Mouse (Mus musculus) lung, embryonic 15.5 days (tissue): Measurements from ENCODE around the gene Olfr1463. TPM values are rescaled to one million over a fixed set of nuclear protein-coding genes. Genes with fewer than 3 reads are reported as not detected.

ENCODE experiments used
- ATAC-seq: fragments of 200-750 bp; cut with Nextera tagmentation; 2 replicates; pipeline ENCODE4 v1.8.0; 2017; ENCODE audit warnings: moderate number of reproducible peaks, borderline replicate concordance; ENCODE audit not compliant: low FRiP score, low TSS enrichment; ENCODE audit errors: extremely low read depth
- H3K27ac ChIP-seq: fragments of 300-500 bp; sonication (generic); 2 replicates; pipeline ENCODE4 v1.5.1; 2015; ENCODE audit warnings: moderate library complexity, mild to moderate bottlenecking, inconsistent platforms
- H3K27me3 ChIP-seq: fragments of 300-500 bp; sonication (generic); 2 replicates; pipeline ENCODE4 v1.6.1; 2015; ENCODE audit warnings: inconsistent platforms
- H3K36me3 ChIP-seq: fragments of 300-500 bp; sonication (generic); 2 replicates; pipeline ENCODE4 v1.6.1; 2015; ENCODE audit warnings: inconsistent platforms
- H3K4me1 ChIP-seq: fragments of 300-500 bp; sonication (generic); 2 replicates; pipeline ENCODE4 v1.6.1; 2015; ENCODE audit warnings: inconsistent platforms
- H3K4me2 ChIP-seq: fragments of 300-500 bp; sonication (generic); 2 replicates; pipeline ENCODE4 v1.6.1; 2015; ENCODE audit warnings: inconsistent platforms, mild to moderate bottlenecking, moderate library complexity
- H3K4me3 ChIP-seq: fragments of 300-500 bp; sonication (generic); 2 replicates; pipeline ENCODE4 v1.5.1; 2015; ENCODE audit warnings: mild to moderate bottlenecking, inconsistent platforms
- H3K9ac ChIP-seq: fragments of 300-500 bp; sonication (generic); 2 replicates; pipeline ENCODE4 v1.6.1; 2015; ENCODE audit warnings: inconsistent platforms
- H3K9me3 ChIP-seq: fragments of 300-500 bp; sonication (generic); 2 replicates; pipeline ENCODE4 v1.6.1; 2016; ENCODE audit warnings: inconsistent platforms
- WGBS: fragments of 180-500 bp; shearing (Covaris S2); methylation state at CpG from one replicate; pipeline ENCODE4 v1.1.7; 2015; 5-methylcytosine and 5-hydroxymethylcytosine counted together
- polyA plus RNA-seq: library from polyadenylated mRNA; unstranded; fragments of >200 nt; fragmentation: Nextera tagmentation; extraction: Ambion mirVana; gene quantifications from 2 replicates; pipeline ENCODE4 v1.2.1, GENCODE M21; 2015

The Olfr1463 gene
- not detected in 2 replicates for polyA plus RNA-seq

DNA sequence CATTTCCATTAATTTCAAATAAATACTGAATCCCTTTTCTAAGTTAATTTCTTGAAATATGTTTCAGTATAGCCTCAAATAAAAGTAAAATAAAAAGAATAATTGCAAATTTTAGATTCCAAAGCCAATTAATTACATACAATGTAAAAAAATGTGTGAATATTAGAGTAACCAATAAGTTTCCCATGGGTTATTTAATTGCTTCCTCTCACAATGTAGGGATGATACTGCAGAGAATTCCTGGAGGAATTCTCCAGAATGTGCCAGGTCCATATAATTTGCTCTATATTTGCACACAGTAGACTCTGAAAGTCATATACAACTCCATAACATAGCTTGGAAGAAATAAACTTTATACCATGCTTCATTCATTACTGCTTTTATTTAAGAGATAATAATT, at the start of gene Olfr1463:
Gene Olfr1463 (plus strand): TSS at position 301 of the 400 bp plus-strand sequence.
- H3K27me3 ChIP-seq, result no peaks in the 10 kb centered on the region
- no peak within 1 kb of the TSS for H3K4me2 ChIP-seq
- no peaks in the 10 kb centered on the region for H3K36me3 ChIP-seq
- H3K4me1 ChIP-seq, result no peaks in the 10 kb centered on the region
- H3K9ac ChIP-seq, result no peak within 1 kb of the TSS
- no peak within 1 kb of the TSS for H3K4me3 ChIP-seq
- ATAC-seq, result no peak
- no peak within 1 kb of the TSS for H3K27ac ChIP-seq
- H3K9me3 ChIP-seq, result no peaks in the 10 kb centered on the region

- Histone ChIP-seq H3K4me3 (no peak within 1 kb of the TSS), H3K4me2 (no peak within 1 kb of the TSS), H3K4me1 (no peaks in the 10 kb centered on the region), H3K27ac (no peak within 1 kb of the TSS), H3K27me3 (no peaks in the 10 kb centered on the region), H3K9me3 (no peaks in the 10 kb centered on the region), H3K36me3 (no peaks in the 10 kb centered on the region), H3K9ac (no peak within 1 kb of the TSS)
- WGBS, result 82% methylated on average over 1 of the region's 1 CpGs
- no peak for ATAC-seq
Measured at GRCm38 (mm10) chr19:13185434-13185833, 45.7 kb upstream of the Olfr1463 start, which contains the start of gene Olfr1462. TSS of gene Olfr1462 (plus strand) at chr19:13185734.

DNA sequence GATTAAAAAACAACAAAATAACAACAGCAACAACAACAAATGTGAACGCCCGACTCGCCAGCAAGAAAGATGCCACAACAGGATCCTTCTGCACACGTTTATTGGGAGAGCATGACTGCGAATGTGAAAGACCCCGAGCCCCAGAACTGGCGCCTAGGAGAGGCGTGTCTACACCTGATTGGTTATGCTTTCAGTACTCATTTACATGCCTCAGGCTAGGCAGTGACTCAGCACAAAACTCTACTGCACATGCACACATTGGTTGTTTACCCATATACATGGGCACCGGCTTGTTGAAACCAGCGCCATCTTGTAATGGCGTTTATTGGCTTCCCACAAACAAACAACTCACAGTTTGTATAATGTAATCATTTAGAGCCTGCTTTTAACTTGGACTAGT, 9.5 kb upstream of the Olfr1463 start:
- no peak for ATAC-seq
- Histone ChIP-seq H3K4me3 (no peak overlapping the region), H3K27ac (no peak overlapping the region), H3K4me2 (no peak overlapping the region), H3K9ac (no peak overlapping the region), H3K4me1 (no peaks in the 10 kb centered on the region), H3K27me3 (no peaks in the 10 kb centered on the region), H3K9me3 (no peaks in the 10 kb centered on the region), H3K36me3 (no peaks in the 10 kb centered on the region)
- WGBS, result 87% methylated on average over 11 of the region's 11 CpGs

Other genes with a start within 250 kb of the Olfr1463 start
- gene Olfr1451, start 236.3 kb upstream of the Olfr1463 start, polyA plus RNA-seq, result not detected in 2 replicates
- gene Olfr1453, start 203.0 kb upstream of the Olfr1463 start, polyA plus RNA-seq, result not detected in 2 replicates
- gene Olfr1454, start 170.7 kb upstream of the Olfr1463 start, polyA plus RNA-seq, result not detected in 2 replicates
- not detected in 2 replicates for gene Olfr1457, start 133.4 kb upstream of the Olfr1463 start, polyA plus RNA-seq
- gene Olfr1458, start 124.6 kb upstream of the Olfr1463 start, polyA plus RNA-seq, result not detected in 2 replicates
- not detected in 2 replicates for gene Olfr1459, start 81.8 kb upstream of the Olfr1463 start, polyA plus RNA-seq
- not detected in 2 replicates for gene Olfr1461, start 68.3 kb upstream of the Olfr1463 start, polyA plus RNA-seq
- not detected in 2 replicates for gene Olfr1462, start 45.6 kb upstream of the Olfr1463 start, polyA plus RNA-seq
- not detected in 2 replicates for gene Olfr1465, start 84.2 kb downstream of the Olfr1463 start, polyA plus RNA-seq
- not detected in 2 replicates for gene Olfr1466, start 107.5 kb downstream of the Olfr1463 start, polyA plus RNA-seq
- gene Olfr1467, start 130.9 kb downstream of the Olfr1463 start, polyA plus RNA-seq, result not detected in 2 replicates
- not detected in 2 replicates for gene Olfr1469, start 176.5 kb downstream of the Olfr1463 start, polyA plus RNA-seq
- gene Olfr1471, start 212.1 kb downstream of the Olfr1463 start, polyA plus RNA-seq, result not detected in 2 replicates
- not detected in 2 replicates for gene Olfr1472, start 224.8 kb downstream of the Olfr1463 start, polyA plus RNA-seq
- gene Olfr1474, start 238.2 kb downstream of the Olfr1463 start, polyA plus RNA-seq, result not detected in 2 replicates
- not detected in 2 replicates for gene Olfr1475, start 248.9 kb downstream of the Olfr1463 start, polyA plus RNA-seq